In the genomic region with DNA sequence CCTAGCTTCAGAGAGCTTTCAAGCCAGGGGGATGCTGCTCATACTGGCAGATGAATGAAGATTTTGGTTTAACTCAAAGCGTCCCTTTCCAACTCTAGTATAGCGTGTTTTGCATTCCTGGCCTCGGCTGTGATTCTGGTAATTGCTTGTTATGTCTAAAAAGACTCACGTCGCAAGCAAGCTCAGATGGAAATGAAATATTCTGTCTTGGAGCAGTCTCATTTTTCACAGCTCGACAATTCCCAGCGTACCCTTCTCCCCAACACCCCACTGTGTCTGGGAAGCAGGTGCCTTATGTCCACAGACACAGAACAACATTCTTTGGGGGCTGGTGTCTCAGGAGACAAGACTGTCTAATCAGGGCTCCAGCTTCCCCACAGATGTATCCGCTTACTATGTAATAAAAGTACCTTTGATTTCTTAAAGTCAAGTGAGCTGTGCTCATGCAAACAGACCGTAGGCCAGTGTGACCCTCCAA, we compare ENCODE assay signal across 11 mouse cellular contexts.
DNase-seq lines count a peak whose midpoint lies in the region; ATAC-seq lines count a peak whose summit lies in the region.
"Had no signal": no experiment of that assay in that cellular context is flagged by ENCODE, and none has a peak within 500 bp of the region (broad histone marks: within the 10 kb centered on the region; RNA-seq: fewer than 3 reads in every experiment).

No protein-coding gene starts in this region.

- intact Hi-C loops in gastrocnemius, postnatal 36 days (cut with DNase I), result no loop called here

- no peak; the same call in 1 of the 2 replicates for ATAC-seq in hindbrain, embryonic 16.5 days
- ATAC-seq in limb, embryonic 13.5 days (ENCODE audit: low FRiP score, low read depth), result peak; percentile 41; the same call in 1 of the 2 replicates
- ATAC-seq in neural tube, embryonic 13.5 days (ENCODE audit: low read depth), result no peak

- no peak overlapping the region for H3K9ac ChIP-seq in hindbrain, embryonic 16.5 days (ENCODE audit: low read depth, low read length)
- no peak overlapping the region for H3K9ac ChIP-seq in limb, embryonic 13.5 days
- 0 out of 2 replicates have a peak overlapping the region, but pooled peaks have one; percentile 31 for H3K9ac ChIP-seq in neural tube, embryonic 13.5 days
- H3K9ac ChIP-seq: stomach, embryonic 15.5 days had no signal

- no peak for DNase-seq in hindbrain, embryonic 10.5 days (ENCODE audit: low spot score)
- DNase-seq in right cerebral cortex, postnatal 4 days, result peak; percentile 23
- no peak for DNase-seq in right cerebral cortex, postnatal 25 days
- no peak for DNase-seq in gastrocnemius, postnatal 36 days
- no peak for DNase-seq in thymus, postnatal 25 days
- DNase-seq: adrenal gland, adult 2 months; kidney, adult 9 months had no signal

- H3K36me3 ChIP-seq in hindbrain, embryonic 10.5 days, result no peaks in the 10 kb centered on the region
- H3K36me3 ChIP-seq in hindbrain, embryonic 16.5 days (ENCODE audit: control insufficient read depth, insufficient read depth, low read length), result peaks cover 6% of the 10 kb centered on the region; the same call in 1 of the 2 replicates
- no peaks in the 10 kb centered on the region for H3K36me3 ChIP-seq in limb, embryonic 13.5 days
- 0 out of 2 replicates have a peak, but pooled peaks cover 7% of the 10 kb centered on the region for H3K36me3 ChIP-seq in neural tube, embryonic 13.5 days
- H3K36me3 ChIP-seq: stomach, embryonic 15.5 days had no signal

- 69% methylated on average over 9 of the region's 9 CpGs for WGBS in hindbrain, embryonic 10.5 days
- WGBS in hindbrain, embryonic 16.5 days, result 36% methylated on average over 9 of the region's 9 CpGs
- 32% methylated on average over 9 of the region's 9 CpGs for WGBS in limb, embryonic 13.5 days
- 37% methylated on average over 9 of the region's 9 CpGs for WGBS in neural tube, embryonic 13.5 days

- H3K4me2 ChIP-seq in hindbrain, embryonic 16.5 days (ENCODE audit: low read length), result no peak overlapping the region
- H3K4me2 ChIP-seq in limb, embryonic 13.5 days (replicated peaks), result no peak overlapping the region
- H3K4me2 ChIP-seq in neural tube, embryonic 13.5 days, result no peak overlapping the region
- H3K4me2 ChIP-seq: stomach, embryonic 15.5 days had no signal

- H3K4me1 ChIP-seq in hindbrain, embryonic 10.5 days (replicated peaks), result peaks cover 36% of the 10 kb centered on the region
- H3K4me1 ChIP-seq in hindbrain, embryonic 16.5 days (ENCODE audit: control insufficient read depth, insufficient read depth, low read depth, low read length), result peaks cover 10% of the 10 kb centered on the region
- H3K4me1 ChIP-seq in limb, embryonic 13.5 days, result peaks cover 33% of the 10 kb centered on the region
- peaks cover 28% of the 10 kb centered on the region for H3K4me1 ChIP-seq in neural tube, embryonic 13.5 days (replicated peaks)
- H3K4me1 ChIP-seq: stomach, embryonic 15.5 days had no signal

- H3K27ac ChIP-seq in hindbrain, embryonic 10.5 days, result peak overlapping the region; percentile 62; the same call in 1 of the 2 replicates
- no peak overlapping the region; the same call in 1 of the 2 replicates for H3K27ac ChIP-seq in hindbrain, embryonic 16.5 days (ENCODE audit: low read depth, low read length)
- H3K27ac ChIP-seq in limb, embryonic 13.5 days, result no peak overlapping the region; the same call in 1 of the 2 replicates
- H3K27ac ChIP-seq in neural tube, embryonic 13.5 days (replicated peaks), result peak overlapping the region; percentile 10
- H3K27ac ChIP-seq: stomach, embryonic 15.5 days had no signal

- H3K27me3 ChIP-seq in hindbrain, embryonic 10.5 days (ENCODE audit: insufficient read depth, poor library complexity, severe bottlenecking), result peaks cover 83% of the 10 kb centered on the region
- no peaks in the 10 kb centered on the region for H3K27me3 ChIP-seq in hindbrain, embryonic 16.5 days (replicated peaks; ENCODE audit: control insufficient read depth, insufficient read depth, low read length)
- no peaks in the 10 kb centered on the region for H3K27me3 ChIP-seq in limb, embryonic 13.5 days
- H3K27me3 ChIP-seq in neural tube, embryonic 13.5 days, result no peaks in the 10 kb centered on the region; the same call in 1 of the 2 replicates
- H3K27me3 ChIP-seq: stomach, embryonic 15.5 days had no signal

- H3K9me3 ChIP-seq in hindbrain, embryonic 10.5 days, result no peaks in the 10 kb centered on the region
- H3K9me3 ChIP-seq in hindbrain, embryonic 16.5 days (ENCODE audit: control insufficient read depth, low read length), result no peaks in the 10 kb centered on the region
- H3K9me3 ChIP-seq in limb, embryonic 13.5 days, result no peaks in the 10 kb centered on the region
- H3K9me3 ChIP-seq in neural tube, embryonic 13.5 days, result no peaks in the 10 kb centered on the region
- H3K9me3 ChIP-seq: stomach, embryonic 15.5 days had no signal

- H3K4me3 ChIP-seq in hindbrain, embryonic 10.5 days, result no peak overlapping the region
- no peak overlapping the region for H3K4me3 ChIP-seq in hindbrain, embryonic 16.5 days (ENCODE audit: low read length)
- H3K4me3 ChIP-seq in limb, embryonic 13.5 days, result no peak overlapping the region
- H3K4me3 ChIP-seq in neural tube, embryonic 13.5 days, result no peak overlapping the region
- H3K4me3 ChIP-seq: stomach, embryonic 15.5 days had no signal

Comparison
In these comparisons a context has a peak if more than half of its experiments do, and no peak if none do; other contexts are left out.
1. H3K27ac ChIP-seq: peak in hindbrain, embryonic 10.5 days (single experiment) and neural tube, embryonic 13.5 days (single experiment); none in hindbrain, embryonic 16.5 days (single experiment) and limb, embryonic 13.5 days (single experiment).